Mouse (Mus musculus): ENCODE measurements around the gene Pfkl. TPM values are rescaled to one million over a fixed set of nuclear protein-coding genes. Genes with fewer than 3 reads are reported as not detected.
A peak's percentile ranks its signal among the peaks of the same experiment; 100 is the strongest.

Gene Pfkl
- polyA plus RNA-seq, 1 experiment from 2014 or later: 164 TPM

GRCm38 (mm10) chr10:78010335-78010734, 452 bp upstream of the Pfkl start:
- Histone ChIP-seq H3K4me3 (replicated peaks) (peak overlapping the region; percentile 72), H3K4me1 (peaks cover 41% of the 10 kb centered on the region), H3K9me3 (replicated peaks) (no peaks in the 10 kb centered on the region), H3K36me3 (peaks cover under 1% of the 10 kb centered on the region; the same call in 1 of the 2 replicates), H3K4me2 (peak overlapping the region; percentile 86), H3K27me3 (no peaks in the 10 kb centered on the region), H3K9ac (0 out of 2 replicates have a peak overlapping the region, but pooled peaks have one; percentile 33), H3K27ac (no peak overlapping the region)
- WGBS: 19% methylated on average over 10 of the region's 10 CpGs
- no peak for ATAC-seq (replicated peaks; ENCODE audit: low FRiP score)

- under 1% methylated on average over 58 of the region's 59 CpGs for WGBS
- no peaks in the 10 kb centered on the region for H3K27me3 ChIP-seq
- peak overlapping the region; percentile 99 for H3K27ac ChIP-seq
- H3K4me2 ChIP-seq: peak overlapping the region; percentile 86
- H3K36me3 ChIP-seq: peaks cover 10% of the 10 kb centered on the region
- H3K9ac ChIP-seq: peak overlapping the region; percentile 86
- peak overlapping the region; percentile 72 for H3K4me3 ChIP-seq (replicated peaks)
- peaks cover 43% of the 10 kb centered on the region for H3K4me1 ChIP-seq
- no peaks in the 10 kb centered on the region for H3K9me3 ChIP-seq (replicated peaks)
- peak; percentile 97 for ATAC-seq (replicated peaks; ENCODE audit: low FRiP score)
These were observed 519 bp downstream of the Pfkl start for GRCm38 (mm10) chr10:78009184-78009944.

GRCm38 (mm10) chr10:78008169-78008568, 1.7 kb downstream of the Pfkl start:
- peak overlapping the region; percentile 99 for H3K27ac ChIP-seq
- peaks cover 18% of the 10 kb centered on the region for H3K36me3 ChIP-seq
- WGBS: 72% methylated on average over 3 of the region's 3 CpGs
- peak overlapping the region; percentile 72 for H3K4me3 ChIP-seq (replicated peaks)
- H3K4me1 ChIP-seq: peaks cover 43% of the 10 kb centered on the region
- no peaks in the 10 kb centered on the region for H3K27me3 ChIP-seq
- peak overlapping the region; percentile 86 for H3K9ac ChIP-seq
- ATAC-seq (replicated peaks; ENCODE audit: low FRiP score): no peak
- no peaks in the 10 kb centered on the region for H3K9me3 ChIP-seq (replicated peaks)
- peak overlapping the region; percentile 86 for H3K4me2 ChIP-seq

- Histone ChIP-seq H3K9me3 (replicated peaks) (no peaks in the 10 kb centered on the region), H3K4me1 (peaks cover 43% of the 10 kb centered on the region), H3K4me3 (replicated peaks) (0 out of 2 replicates have a peak overlapping the region, but pooled peaks have one; percentile 72), H3K36me3 (peaks cover 27% of the 10 kb centered on the region), H3K9ac (peak overlapping the region; percentile 86; the same call in 1 of the 2 replicates), H3K27me3 (no peaks in the 10 kb centered on the region), H3K27ac (peak overlapping the region; percentile 29), H3K4me2 (peak overlapping the region; percentile 86)
- no peak for ATAC-seq (replicated peaks; ENCODE audit: low FRiP score)
- WGBS: 13% methylated on average over 7 of the region's 7 CpGs
These were observed 2.7 kb downstream of the Pfkl start for GRCm38 (mm10) chr10:78007203-78007602.

GRCm38 (mm10) chr10:78005791-78006438, 4.0 kb downstream of the Pfkl start:
- H3K4me2 ChIP-seq: no peak overlapping the region
- ATAC-seq (replicated peaks; ENCODE audit: low FRiP score): no peak
- H3K27me3 ChIP-seq: no peaks in the 10 kb centered on the region

GRCm38 (mm10) chr10:78004479-78005100, 5.3 kb downstream of the Pfkl start:
- H3K4me3 ChIP-seq (replicated peaks): no peak overlapping the region
- H3K9me3 ChIP-seq (replicated peaks): no peaks in the 10 kb centered on the region
- H3K4me2 ChIP-seq: no peak overlapping the region
- H3K27me3 ChIP-seq: no peaks in the 10 kb centered on the region
- peaks cover 39% of the 10 kb centered on the region for H3K4me1 ChIP-seq
- no peak overlapping the region for H3K9ac ChIP-seq
- peaks cover 53% of the 10 kb centered on the region for H3K36me3 ChIP-seq
- ATAC-seq (replicated peaks; ENCODE audit: low FRiP score): no peak
- 86% methylated on average over 3 of the region's 3 CpGs for WGBS
- no peak overlapping the region for H3K27ac ChIP-seq

More at GRCm38 (mm10) chr10:78005791-78006438, 4.0 kb downstream of the Pfkl start:
- Histone ChIP-seq H3K9me3 (replicated peaks) (no peaks in the 10 kb centered on the region), H3K4me3 (replicated peaks) (no peak overlapping the region), H3K4me1 (peaks cover 43% of the 10 kb centered on the region), H3K27ac (no peak overlapping the region), H3K36me3 (peaks cover 39% of the 10 kb centered on the region), H3K9ac (no peak overlapping the region)
- 69% methylated on average over 4 of the region's 4 CpGs for WGBS

GRCm38 (mm10) chr10:78002316-78002715, 7.6 kb downstream of the Pfkl start:
- no peak overlapping the region for H3K27ac ChIP-seq
- H3K9me3 ChIP-seq (replicated peaks): no peaks in the 10 kb centered on the region
- no peak overlapping the region for H3K4me3 ChIP-seq (replicated peaks)
- no peak overlapping the region for H3K4me2 ChIP-seq
- H3K4me1 ChIP-seq: peaks cover 22% of the 10 kb centered on the region
- no peaks in the 10 kb centered on the region for H3K27me3 ChIP-seq
- no peak for ATAC-seq (replicated peaks; ENCODE audit: low FRiP score)
- peaks cover 75% of the 10 kb centered on the region for H3K36me3 ChIP-seq
- 94% methylated on average over 2 of the region's 2 CpGs for WGBS
- no peak overlapping the region for H3K9ac ChIP-seq

GRCm38 (mm10) chr10:78001796-78002195, 8.1 kb downstream of the Pfkl start:
- Histone ChIP-seq H3K9me3 (replicated peaks) (no peaks in the 10 kb centered on the region), H3K27ac (no peak overlapping the region), H3K9ac (no peak overlapping the region), H3K4me3 (replicated peaks) (no peak overlapping the region), H3K4me2 (no peak overlapping the region), H3K36me3 (peaks cover 80% of the 10 kb centered on the region), H3K27me3 (no peaks in the 10 kb centered on the region), H3K4me1 (peaks cover 16% of the 10 kb centered on the region)
- no peak for ATAC-seq (replicated peaks; ENCODE audit: low FRiP score)
- WGBS: 76% methylated on average over 11 of the region's 11 CpGs

- 94% methylated on average over 5 of the region's 5 CpGs for WGBS
- H3K27me3 ChIP-seq: no peaks in the 10 kb centered on the region
- 0 out of 2 replicates have a peak, but pooled peaks cover under 1% of the 10 kb centered on the region for H3K4me1 ChIP-seq
- no peak for ATAC-seq (replicated peaks; ENCODE audit: low FRiP score)
- H3K9ac ChIP-seq: no peak overlapping the region
- peaks cover 94% of the 10 kb centered on the region for H3K36me3 ChIP-seq
- H3K4me3 ChIP-seq (replicated peaks): no peak overlapping the region
- no peak overlapping the region for H3K4me2 ChIP-seq
- no peaks in the 10 kb centered on the region for H3K9me3 ChIP-seq (replicated peaks)
- H3K27ac ChIP-seq: no peak overlapping the region
These were observed 9.7 kb downstream of the Pfkl start for GRCm38 (mm10) chr10:78000200-78000599.

GRCm38 (mm10) chr10:77995639-77996038, 14.2 kb downstream of the Pfkl start:
- Histone ChIP-seq H3K9me3 (replicated peaks) (no peaks in the 10 kb centered on the region), H3K27me3 (no peaks in the 10 kb centered on the region), H3K9ac (no peak overlapping the region), H3K4me2 (no peak overlapping the region), H3K27ac (no peak overlapping the region), H3K4me3 (replicated peaks) (no peak overlapping the region), H3K4me1 (no peaks in the 10 kb centered on the region), H3K36me3 (peaks cover 97% of the 10 kb centered on the region)
- 88% methylated on average over 3 of the region's 3 CpGs for WGBS
- no peak for ATAC-seq (replicated peaks; ENCODE audit: low FRiP score)

- no peak overlapping the region for H3K4me3 ChIP-seq (replicated peaks)
- H3K36me3 ChIP-seq: peaks cover 60% of the 10 kb centered on the region
- H3K9ac ChIP-seq: no peak overlapping the region
- H3K27me3 ChIP-seq: no peaks in the 10 kb centered on the region
- H3K4me2 ChIP-seq: no peak overlapping the region
- no peaks in the 10 kb centered on the region for H3K9me3 ChIP-seq (replicated peaks)
- 77% methylated on average over 5 of the region's 5 CpGs for WGBS
- ATAC-seq (replicated peaks; ENCODE audit: low FRiP score): no peak
- no peaks in the 10 kb centered on the region for H3K4me1 ChIP-seq
- no peak overlapping the region for H3K27ac ChIP-seq
These were observed 24.1 kb downstream of the Pfkl start for GRCm38 (mm10) chr10:77985775-77986174.

- ATAC-seq (replicated peaks; ENCODE audit: low FRiP score): peak; percentile 37; the same call in 1 of the 2 replicates
- Histone ChIP-seq H3K27ac (no peak overlapping the region), H3K9ac (no peak overlapping the region), H3K27me3 (no peaks in the 10 kb centered on the region), H3K4me3 (replicated peaks) (no peak overlapping the region), H3K9me3 (replicated peaks) (no peaks in the 10 kb centered on the region), H3K36me3 (peaks cover 57% of the 10 kb centered on the region), H3K4me2 (no peak overlapping the region), H3K4me1 (no peaks in the 10 kb centered on the region)
- WGBS: 0% methylated on average over 4 of the region's 4 CpGs
These were observed 25.2 kb downstream of the Pfkl start for GRCm38 (mm10) chr10:77984660-77985059.
